Mouse (Mus musculus) MEL (cell line): ENCODE results near the gene Zfp651. TPM values are rescaled to one million over a fixed set of nuclear protein-coding genes. Genes with fewer than 3 reads are reported as not detected.

Experiments
- DNase-seq: peaks from one replicate; pipeline ENCODE4 v3.0.0; 2011; ENCODE audit warnings: low read depth, low spot score
- H3K27ac ChIP-seq: 2 replicates; pipeline ENCODE4 v1.5.1; 2012; ENCODE audit warnings: low read depth, mild to moderate bottlenecking, control low read depth, low read length, moderate library complexity; ENCODE audit not compliant: control insufficient read depth
- H3K27me3 ChIP-seq, 2 experiments: fragments of 150-350 bp in 1 of 2; sonication (generic) in 1 of 2; 2 replicates each; pipeline ENCODE4 v1.6.1; 2012; ENCODE audit warnings: low read length in 2 of 2, mild to moderate bottlenecking in 2 of 2, improper control_type of control experiment in 1 of 2, moderate library complexity in 1 of 2; ENCODE audit not compliant: insufficient read depth in 2 of 2, control insufficient read depth in 1 of 2
- H3K36me3 ChIP-seq, 2 experiments: 2 replicates each; pipeline ENCODE4 v1.6.1; 2012 to 2014; ENCODE audit warnings: low read length in 2 of 2, improper control_type of control experiment in 1 of 2, inconsistent platforms in 1 of 2, mild to moderate bottlenecking in 1 of 2; ENCODE audit not compliant: insufficient read depth in 2 of 2, control insufficient read depth in 1 of 2
- H3K4me1 ChIP-seq, 2 experiments: fragments of 150-350 bp in 1 of 2; sonication (generic) in 1 of 2; 2 replicates each; pipeline ENCODE4 v1.6.1; 2012; ENCODE audit warnings: low read length in 2 of 2, improper control_type of control experiment in 1 of 2, mild to moderate bottlenecking in 1 of 2; ENCODE audit not compliant: insufficient read depth in 2 of 2, control insufficient read depth in 1 of 2
- H3K4me3 ChIP-seq, 2 experiments: fragments of 150-350 bp in 1 of 2; sonication (generic) in 1 of 2; 2 replicates each; pipeline ENCODE4 v1.5.1; 2012; ENCODE audit warnings: low read depth in 2 of 2, low read length in 2 of 2, mild to moderate bottlenecking in 2 of 2, moderate library complexity in 2 of 2, control low read depth in 1 of 2, improper control_type of control experiment in 1 of 2; ENCODE audit not compliant: control insufficient read depth in 1 of 2, insufficient read depth in 1 of 2
- H3K79me2 ChIP-seq: 2 replicates; pipeline ENCODE4 v1.6.1; 2012; ENCODE audit warnings: mild to moderate bottlenecking, low read length, moderate library complexity; ENCODE audit not compliant: control insufficient read depth, poor library complexity, insufficient read depth
- H3K9ac ChIP-seq: 2 replicates; pipeline ENCODE4 v1.6.1; 2012; ENCODE audit warnings: low read depth, mild to moderate bottlenecking, control low read depth, low read length, moderate library complexity; ENCODE audit not compliant: control insufficient read depth, poor library complexity, severe bottlenecking
- H3K9me3 ChIP-seq: fragments of 150-350 bp; sonication (generic); replicated peaks from 2 replicates; pipeline ENCODE4 v1.6.1; 2012; ENCODE audit warnings: mild to moderate bottlenecking, low read length, improper control_type of control experiment, moderate library complexity; ENCODE audit not compliant: insufficient read depth
- BHLHE40 ChIP-seq: IDR thresholded peaks from 2 replicates; pipeline ENCODE4 v1.6.1; 2012; ENCODE audit warnings: low read depth, mild to moderate bottlenecking, inconsistent platforms, low read length, improper control_type of control experiment, borderline replicate concordance
- CHD2 ChIP-seq: IDR thresholded peaks from 2 replicates; pipeline ENCODE4 v1.6.1; 2011; ENCODE audit warnings: low read length, improper control_type of control experiment
- CTCF ChIP-seq, 3 experiments: IDR thresholded peaks in 2 of 3; conservative IDR thresholded peaks in 1 of 3; 2 replicates each; pipeline ENCODE4 v1.5.1; 2011 to 2012; ENCODE audit warnings: low read length in 3 of 3, low read depth in 2 of 3, mild to moderate bottlenecking in 2 of 3, improper control_type of control experiment in 1 of 3, inconsistent platforms in 1 of 3, mixed read lengths in 1 of 3, moderate library complexity in 1 of 3; ENCODE audit not compliant: control insufficient read depth in 1 of 3, insufficient read depth in 1 of 3, poor library complexity in 1 of 3, severe bottlenecking in 1 of 3
- E2F4 ChIP-seq: IDR thresholded peaks from 2 replicates; pipeline ENCODE4 v1.6.1; 2011; ENCODE audit warnings: low read depth, low read length, improper control_type of control experiment, borderline replicate concordance
- EP300 ChIP-seq, 2 experiments: IDR thresholded peaks; 2 replicates each; pipeline ENCODE4 v1.6.1; 2011; ENCODE audit warnings: improper control_type of control experiment in 2 of 2, low read length in 2 of 2, low read depth in 1 of 2, mild to moderate bottlenecking in 1 of 2
- ETS1 ChIP-seq: IDR thresholded peaks from 2 replicates; pipeline ENCODE4 v1.6.1; 2012; ENCODE audit warnings: low read depth, mild to moderate bottlenecking, inconsistent platforms, low read length, improper control_type of control experiment, moderate library complexity
- GABPA ChIP-seq: IDR thresholded peaks from 2 replicates; pipeline ENCODE4 v1.6.1; 2012; ENCODE audit warnings: low read depth, mild to moderate bottlenecking, inconsistent platforms, low read length, improper control_type of control experiment, moderate library complexity
- JUND ChIP-seq: IDR thresholded peaks from 2 replicates; pipeline ENCODE4 v1.6.1; 2011; ENCODE audit warnings: low read depth, mild to moderate bottlenecking, improper control_type of control experiment, low read length
- MAFK ChIP-seq: IDR thresholded peaks from 2 replicates; pipeline ENCODE4 v1.6.1; 2011; ENCODE audit warnings: low read depth, mild to moderate bottlenecking, low read length, improper control_type of control experiment, borderline replicate concordance
- NELFE ChIP-seq: IDR thresholded peaks from 2 replicates; pipeline ENCODE4 v1.6.1; 2011; ENCODE audit warnings: low read depth, low read length, improper control_type of control experiment
- POLR2A ChIP-seq, 2 experiments: IDR thresholded peaks; 2 replicates each; pipeline ENCODE4 v1.6.1; 2011 to 2012; ENCODE audit warnings: low read length in 2 of 2, mild to moderate bottlenecking in 2 of 2, control low read depth in 1 of 2, improper control_type of control experiment in 1 of 2, low read depth in 1 of 2, moderate library complexity in 1 of 2; ENCODE audit not compliant: control insufficient read depth in 1 of 2, insufficient read depth in 1 of 2, poor library complexity in 1 of 2
- RAD21 ChIP-seq: IDR thresholded peaks from 2 replicates; pipeline ENCODE4 v1.6.1; 2011; ENCODE audit warnings: mild to moderate bottlenecking, low read depth, low read length, improper control_type of control experiment
- RCOR1 ChIP-seq: IDR thresholded peaks from 2 replicates; pipeline ENCODE4 v1.6.1; 2012; ENCODE audit warnings: low read depth, mild to moderate bottlenecking, inconsistent platforms, low read length, improper control_type of control experiment
- SMC3 ChIP-seq: IDR thresholded peaks from 2 replicates; pipeline ENCODE4 v1.6.1; 2011; ENCODE audit warnings: low read depth, low read length, improper control_type of control experiment
- TAL1 ChIP-seq: IDR thresholded peaks from 2 replicates; pipeline ENCODE4 v1.6.1; 2012; ENCODE audit warnings: mild to moderate bottlenecking, inconsistent platforms, low read length, moderate library complexity, mixed read lengths
- UBTF ChIP-seq: IDR thresholded peaks from 2 replicates; pipeline ENCODE4 v1.6.1; 2012; ENCODE audit warnings: low read depth, mild to moderate bottlenecking, inconsistent platforms, low read length, improper control_type of control experiment, moderate library complexity, borderline replicate concordance; ENCODE audit not compliant: insufficient read depth
- USF1 ChIP-seq: IDR thresholded peaks from 2 replicates; pipeline ENCODE4 v1.6.1; 2014; ENCODE audit warnings: low read depth, mild to moderate bottlenecking, inconsistent platforms, low read length, improper control_type of control experiment, moderate library complexity
- ZMIZ1 ChIP-seq: IDR thresholded peaks from 2 replicates; pipeline ENCODE4 v1.6.1; 2012; ENCODE audit warnings: low read depth, mild to moderate bottlenecking, inconsistent platforms, low read length, improper control_type of control experiment, moderate library complexity
- polyA plus RNA-seq, 2 experiments: library from polyadenylated mRNA; stranded (reverse) in 1 of 2; unstranded in 1 of 2; fragments of >175 nt in 1 of 2; fragments of >200 nt in 1 of 2; gene quantifications; 2 replicates each; pipeline versions ENCODE4 v1.2.1 to v1.2.4; 2012; ENCODE audit warnings: low replicate concordance in 2 of 2, low read depth in 1 of 2; ENCODE audit not compliant: insufficient read length in 2 of 2, insufficient read depth in 1 of 2, missing spikeins in 1 of 2
- total RNA-seq: library from RNA; depleted of rRNA; stranded (reverse); fragments of 300-350 nt; gene quantifications from 2 replicates; pipeline ENCODE4 v1.2.3, GENCODE M21; 2012

Zfp651 gene
- total and polyA plus RNA-seq, 3 experiments = 0.07 to 0.12 TPM; not detected in 1

DNA sequence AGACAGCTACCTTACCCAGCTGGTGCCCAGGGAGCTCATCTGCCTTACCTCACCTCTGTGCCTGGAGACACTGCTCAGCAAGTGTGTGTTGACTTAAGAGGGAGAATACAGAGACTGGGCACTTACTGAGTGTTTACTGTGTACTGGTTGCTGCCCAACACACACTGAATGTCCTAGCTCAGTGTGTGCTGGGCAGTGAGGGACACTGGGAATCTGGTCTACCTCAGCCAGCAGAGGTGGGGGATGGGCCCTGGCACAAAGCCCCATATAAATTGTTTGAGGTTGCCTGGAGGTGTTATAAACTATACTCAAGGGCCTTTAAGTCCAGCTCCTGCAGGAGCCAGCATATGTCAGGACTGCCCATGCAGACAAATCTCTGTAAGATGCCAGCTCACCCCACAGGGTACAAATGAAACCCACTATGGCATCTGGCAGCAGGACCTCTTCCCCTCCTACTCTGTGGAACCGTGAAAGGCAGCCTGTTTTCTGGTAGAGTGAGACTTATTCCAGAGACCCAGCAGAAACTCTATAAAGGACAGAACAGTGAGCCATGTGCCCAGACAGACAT, 35.9 kb downstream of the Zfp651 start:
- no peak for DNase-seq
- no peak overlapping the region for H3K27ac ChIP-seq
- H3K36me3 ChIP-seq = no peaks in the 10 kb centered on the region
- no peaks in the 10 kb centered on the region for H3K79me2 ChIP-seq
- no peaks in the 10 kb centered on the region for H3K9me3 ChIP-seq
- TF ChIP-seq TAL1 = no peak
- TF ChIP-seq JUND = no peak
- no peak for TF ChIP-seq POLR2A (IDR thresholded peaks at IDR 0.05; ENCODE audit: control insufficient read depth in 1 of 2, insufficient read depth in 1 of 2, low read depth in 1 of 2, low read length in 2 of 2, poor library complexity in 1 of 2)
- no peak for TF ChIP-seq EP300 (IDR thresholded peaks at IDR 0.05; ENCODE audit: low read depth in 1 of 2, low read length in 2 of 2)
- no peak for TF ChIP-seq ETS1
- TF ChIP-seq MAFK = no peak
- TF ChIP-seq ZMIZ1 = no peak
- TF ChIP-seq GABPA = no peak
- TF ChIP-seq UBTF = no peak
- TF ChIP-seq SMC3 = no peak
- TF ChIP-seq, all 39 proteins: peak for 0
- no peak overlapping the region for H3K9ac ChIP-seq
- H3K4me1 ChIP-seq = no peaks in the 10 kb centered on the region
- no peaks in the 10 kb centered on the region for H3K27me3 ChIP-seq
- H3K4me3 ChIP-seq = no peak overlapping the region

DNA sequence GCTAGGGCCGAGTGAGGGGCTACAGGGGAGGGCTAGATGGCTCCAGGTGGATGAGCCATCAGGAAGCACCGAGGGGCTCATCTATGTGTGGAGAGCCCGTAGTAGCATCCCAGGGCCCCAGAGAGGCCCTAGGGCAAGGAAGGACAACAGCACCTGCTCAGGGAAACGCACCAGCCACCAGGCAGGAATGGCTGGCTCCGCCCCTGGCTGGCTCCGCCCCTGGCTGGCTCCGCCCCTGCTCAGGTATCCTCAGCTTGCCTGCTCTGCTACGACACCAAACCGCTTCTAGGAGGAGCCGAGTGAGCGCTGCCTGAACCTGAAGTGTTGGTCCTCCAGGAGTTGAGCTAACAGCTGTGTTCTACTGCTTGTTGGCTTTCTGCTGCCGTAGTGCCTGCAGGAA, 38.6 kb downstream of the Zfp651 start:
- Histone ChIP-seq H3K79me2 (no peaks in the 10 kb centered on the region), H3K4me1 (0 out of 4 replicates have a peak, but pooled peaks cover 0 to under 1% of the 10 kb centered on the region in 2 experiments), H3K9ac (no peak overlapping the region), H3K27ac (no peak overlapping the region), H3K9me3 (no peaks in the 10 kb centered on the region), H3K27me3 (no peaks in the 10 kb centered on the region), H3K36me3 (no peaks in the 10 kb centered on the region), H3K4me3 (no peak overlapping the region)
- no peak for DNase-seq
- TF ChIP-seq RAD21 = no peak
- no peak for TF ChIP-seq BHLHE40
- TF ChIP-seq E2F4 = no peak
- no peak for TF ChIP-seq RCOR1
- TF ChIP-seq CHD2 = no peak
- TF ChIP-seq USF1 = no peak
- no peak for TF ChIP-seq NELFE
- no peak for TF ChIP-seq UBTF
- no peak for TF ChIP-seq CTCF (IDR thresholded peaks at IDR 0.05 in 2 of 3, conservative IDR thresholded peaks at IDR 0.05 in 1 of 3; ENCODE audit: control insufficient read depth in 1 of 3, insufficient read depth in 1 of 3, low read depth in 2 of 3, low read length in 3 of 3, poor library complexity in 1 of 3, severe bottlenecking in 1 of 3)
